Mouse (Mus musculus) megakaryocyte, embryonic 14.5 days (primary cell): ENCODE measurements around the gene Pdilt. TPM values are rescaled to one million over a fixed set of nuclear protein-coding genes. Genes with fewer than 3 reads are reported as not detected.

Source experiments
- H3K27me3 ChIP-seq: replicated peaks from 2 replicates; pipeline ENCODE3; 2012; ENCODE audit warnings: inconsistent platforms
- H3K36me3 ChIP-seq: replicated peaks from 2 replicates; pipeline ENCODE3; 2012; ENCODE audit warnings: low read length, inconsistent platforms, mixed read lengths
- H3K4me1 ChIP-seq: 2 replicates; pipeline ENCODE4 v1.6.1; 2012; ENCODE audit warnings: inconsistent platforms
- H3K4me3 ChIP-seq: replicated peaks from 2 replicates; pipeline ENCODE3; 2012; ENCODE audit warnings: moderate library complexity, mild to moderate bottlenecking, inconsistent platforms
- H3K9me3 ChIP-seq: 2 replicates; pipeline ENCODE4 v1.6.1; 2012; ENCODE audit warnings: inconsistent platforms
- FLI1 ChIP-seq: IDR thresholded peaks from 2 replicates; pipeline ENCODE4 v1.6.1; 2012; ENCODE audit warnings: low read length, inconsistent platforms, mixed read lengths
- GATA1 ChIP-seq: IDR thresholded peaks from 3 replicates; pipeline ENCODE4 v1.6.1; 2012; ENCODE audit warnings: mixed read lengths, low read length, inconsistent platforms, borderline replicate concordance
- polyA plus RNA-seq: library from polyadenylated mRNA; stranded (reverse); fragments of >175 nt; gene quantifications from 2 replicates; pipeline ENCODE4 v1.2.3, GENCODE M21; 2012; ENCODE audit warnings: low replicate concordance; ENCODE audit not compliant: insufficient read depth

Pdilt gene
- polyA plus RNA-seq, 1 experiment: not detected

GRCm38 (mm10) chr7:119532924-119533323, 9.6 kb upstream of the Pdilt start:
- Histone ChIP-seq H3K27me3 (no peaks in the 10 kb centered on the region), H3K4me1 (no peaks in the 10 kb centered on the region), H3K36me3 (no peaks in the 10 kb centered on the region), H3K4me3 (no peak overlapping the region), H3K9me3 (no peaks in the 10 kb centered on the region)
- TF ChIP-seq GATA1 (no peak), FLI1 (no peak)

GRCm38 (mm10) chr7:119528617-119529016, 5.3 kb upstream of the Pdilt start:
- no peaks in the 10 kb centered on the region for H3K9me3 ChIP-seq
- H3K4me3 ChIP-seq: no peak overlapping the region
- no peaks in the 10 kb centered on the region for H3K36me3 ChIP-seq
- no peaks in the 10 kb centered on the region for H3K4me1 ChIP-seq
- peaks cover under 1% of the 10 kb centered on the region for H3K27me3 ChIP-seq
- TF ChIP-seq GATA1: no peak
- no peak for TF ChIP-seq FLI1

GRCm38 (mm10) chr7:119527548-119527947, 4.3 kb upstream of the Pdilt start:
- no peak overlapping the region for H3K4me3 ChIP-seq
- peaks cover 1% of the 10 kb centered on the region for H3K27me3 ChIP-seq
- H3K9me3 ChIP-seq: no peaks in the 10 kb centered on the region
- no peaks in the 10 kb centered on the region for H3K4me1 ChIP-seq
- no peaks in the 10 kb centered on the region for H3K36me3 ChIP-seq
- no peak for TF ChIP-seq FLI1
- TF ChIP-seq GATA1: no peak

- H3K9me3 ChIP-seq: no peaks in the 10 kb centered on the region
- no peak for TF ChIP-seq GATA1
- no peak for TF ChIP-seq FLI1
Observed at GRCm38 (mm10) chr7:119527135-119527534, 3.8 kb upstream of the Pdilt start.

GRCm38 (mm10) chr7:119526486-119526885, 3.2 kb upstream of the Pdilt start:
- H3K4me3 ChIP-seq: no peak overlapping the region
- TF ChIP-seq GATA1 (no peak), FLI1 (no peak)
- no peaks in the 10 kb centered on the region for H3K9me3 ChIP-seq
- H3K27me3 ChIP-seq: peaks cover 1% of the 10 kb centered on the region
- H3K4me1 ChIP-seq: no peaks in the 10 kb centered on the region
- no peaks in the 10 kb centered on the region for H3K36me3 ChIP-seq

More at GRCm38 (mm10) chr7:119527135-119527534, 3.8 kb upstream of the Pdilt start:
- H3K4me1 ChIP-seq: no peaks in the 10 kb centered on the region
- no peak overlapping the region for H3K4me3 ChIP-seq
- no peaks in the 10 kb centered on the region for H3K36me3 ChIP-seq
- peaks cover 1% of the 10 kb centered on the region for H3K27me3 ChIP-seq

GRCm38 (mm10) chr7:119525881-119526281, 2.6 kb upstream of the Pdilt start:
- Histone ChIP-seq H3K27me3 (peaks cover 1% of the 10 kb centered on the region), H3K36me3 (no peaks in the 10 kb centered on the region), H3K4me3 (no peak overlapping the region), H3K4me1 (no peaks in the 10 kb centered on the region), H3K9me3 (no peaks in the 10 kb centered on the region)
- TF ChIP-seq GATA1 (no peak), FLI1 (no peak)

- TF ChIP-seq FLI1 (no peak), GATA1 (no peak)
- no peaks in the 10 kb centered on the region for H3K4me1 ChIP-seq
- H3K27me3 ChIP-seq: peaks cover 1% of the 10 kb centered on the region
- no peaks in the 10 kb centered on the region for H3K9me3 ChIP-seq
- no peak overlapping the region for H3K4me3 ChIP-seq
- no peaks in the 10 kb centered on the region for H3K36me3 ChIP-seq
Observed at GRCm38 (mm10) chr7:119522385-119522784, 904 bp downstream of the Pdilt start.

GRCm38 (mm10) chr7:119521816-119522215, 1.5 kb downstream of the Pdilt start:
- H3K4me3 ChIP-seq: no peak overlapping the region
- peaks cover 1% of the 10 kb centered on the region for H3K27me3 ChIP-seq
- H3K4me1 ChIP-seq: no peaks in the 10 kb centered on the region
- H3K36me3 ChIP-seq: no peaks in the 10 kb centered on the region
- H3K9me3 ChIP-seq: no peaks in the 10 kb centered on the region
- TF ChIP-seq FLI1 (no peak), GATA1 (no peak)

- TF ChIP-seq GATA1: no peak
- no peak for TF ChIP-seq FLI1
- H3K9me3 ChIP-seq: no peaks in the 10 kb centered on the region
- H3K27me3 ChIP-seq: peaks cover 1% of the 10 kb centered on the region
- no peaks in the 10 kb centered on the region for H3K4me1 ChIP-seq
- H3K4me3 ChIP-seq: no peak overlapping the region
- no peaks in the 10 kb centered on the region for H3K36me3 ChIP-seq
Observed at GRCm38 (mm10) chr7:119519654-119520053, 3.6 kb downstream of the Pdilt start.

GRCm38 (mm10) chr7:119519163-119519562, 4.1 kb downstream of the Pdilt start, which contains the start of gene Acsm5:
Gene Acsm5 (plus strand): TSS chr7:119519463.
- Histone ChIP-seq H3K36me3 (no peaks in the 10 kb centered on the region), H3K9me3 (no peaks in the 10 kb centered on the region), H3K4me3 (no peak within 1 kb of the TSS), H3K27me3 (peaks cover 1% of the 10 kb centered on the region), H3K4me1 (no peaks in the 10 kb centered on the region)
- TF ChIP-seq GATA1: no peak
- TF ChIP-seq FLI1: no peak

GRCm38 (mm10) chr7:119516272-119516558, 7.1 kb downstream of the Pdilt start:
- Histone ChIP-seq H3K27me3 (no peaks in the 10 kb centered on the region), H3K4me3 (no peak overlapping the region), H3K4me1 (no peaks in the 10 kb centered on the region), H3K9me3 (no peaks in the 10 kb centered on the region), H3K36me3 (no peaks in the 10 kb centered on the region)
- TF ChIP-seq FLI1 (no peak), GATA1 (no peak)
